Mouse (Mus musculus): ENCODE measurements at regions not wholly inside any gene's neighbourhood (a gene's known extent, or its start where the extent isn't known, plus 50 kb on each side); places are given as distances from the start of the nearest gene placed in this dataset.

GRCm38 (mm10) chr15:7624689-7625472 lies 185.8 kb upstream of the Gdnf start:
- ATAC-seq, result no peak
- H3K9me3 ChIP-seq (ENCODE audit: control insufficient read depth), result no peaks in the 10 kb centered on the region
- H3K4me2 ChIP-seq (replicated peaks; ENCODE audit: low read depth), result no peak overlapping the region
- H3K4me3 ChIP-seq (ENCODE audit: low read depth, low read length), result no peak overlapping the region
- WGBS, result 72% methylated on average over 6 of the region's 6 CpGs
- H3K27ac ChIP-seq (ENCODE audit: low read depth, low read length), result no peak overlapping the region
- H3K36me3 ChIP-seq (ENCODE audit: control insufficient read depth, insufficient read depth), result no peaks in the 10 kb centered on the region
- H3K27me3 ChIP-seq (replicated peaks; ENCODE audit: control insufficient read depth, insufficient read depth, low read length), result no peaks in the 10 kb centered on the region
- no peaks in the 10 kb centered on the region for H3K4me1 ChIP-seq (replicated peaks; ENCODE audit: control insufficient read depth, insufficient read depth, low read length)
- no peak overlapping the region for H3K9ac ChIP-seq (ENCODE audit: low read depth, low read length)
- no peak for TF ChIP-seq CTCF (IDR thresholded peaks at IDR 0.05; ENCODE audit: low read depth)

- H3K36me3 ChIP-seq (ENCODE audit: control insufficient read depth, insufficient read depth), result no peaks in the 10 kb centered on the region
- no peak overlapping the region for H3K4me2 ChIP-seq (replicated peaks; ENCODE audit: low read depth)
- ATAC-seq, result no peak
- no peaks in the 10 kb centered on the region for H3K9me3 ChIP-seq (ENCODE audit: control insufficient read depth)
- WGBS, result 69% methylated on average over 4 of the region's 4 CpGs
- no peak overlapping the region for H3K4me3 ChIP-seq (ENCODE audit: low read depth, low read length)
- TF ChIP-seq CTCF (IDR thresholded peaks at IDR 0.05; ENCODE audit: low read depth), result no peak
- H3K27me3 ChIP-seq (replicated peaks; ENCODE audit: control insufficient read depth, insufficient read depth, low read length), result no peaks in the 10 kb centered on the region
- H3K27ac ChIP-seq (ENCODE audit: low read depth, low read length), result no peak overlapping the region
- no peaks in the 10 kb centered on the region for H3K4me1 ChIP-seq (replicated peaks; ENCODE audit: control insufficient read depth, insufficient read depth, low read length)
- H3K9ac ChIP-seq (ENCODE audit: low read depth, low read length), result no peak overlapping the region
Measured at GRCm38 (mm10) chr15:7629826-7630225, 180.8 kb upstream of the Gdnf start.

- H3K36me3 ChIP-seq (ENCODE audit: control insufficient read depth, insufficient read depth), result no peaks in the 10 kb centered on the region
- no peak overlapping the region for H3K27ac ChIP-seq (ENCODE audit: low read depth, low read length)
- no peaks in the 10 kb centered on the region for H3K9me3 ChIP-seq (ENCODE audit: control insufficient read depth)
- ATAC-seq, result no peak
- 55% methylated on average over 8 of the region's 8 CpGs for WGBS
- TF ChIP-seq CTCF (IDR thresholded peaks at IDR 0.05; ENCODE audit: low read depth), result no peak
- H3K4me2 ChIP-seq (replicated peaks; ENCODE audit: low read depth), result no peak overlapping the region
- no peak overlapping the region for H3K9ac ChIP-seq (ENCODE audit: low read depth, low read length)
- H3K4me1 ChIP-seq (replicated peaks; ENCODE audit: control insufficient read depth, insufficient read depth, low read length), result no peaks in the 10 kb centered on the region
- no peak overlapping the region for H3K4me3 ChIP-seq (ENCODE audit: low read depth, low read length)
- H3K27me3 ChIP-seq (replicated peaks; ENCODE audit: control insufficient read depth, insufficient read depth, low read length), result no peaks in the 10 kb centered on the region
Measured at GRCm38 (mm10) chr15:7635234-7635633, 175.4 kb upstream of the Gdnf start.

GRCm38 (mm10) chr15:7639444-7639843 lies 171.2 kb upstream of the Gdnf start:
- H3K27ac ChIP-seq (ENCODE audit: low read depth, low read length), result no peak overlapping the region
- 72% methylated on average over 6 of the region's 6 CpGs for WGBS
- H3K4me1 ChIP-seq (replicated peaks; ENCODE audit: control insufficient read depth, insufficient read depth, low read length), result no peaks in the 10 kb centered on the region
- no peak for ATAC-seq
- H3K4me2 ChIP-seq (replicated peaks; ENCODE audit: low read depth), result no peak overlapping the region
- H3K4me3 ChIP-seq (ENCODE audit: low read depth, low read length), result no peak overlapping the region
- H3K27me3 ChIP-seq (replicated peaks; ENCODE audit: control insufficient read depth, insufficient read depth, low read length), result no peaks in the 10 kb centered on the region
- TF ChIP-seq CTCF (IDR thresholded peaks at IDR 0.05; ENCODE audit: low read depth), result no peak
- no peak overlapping the region for H3K9ac ChIP-seq (ENCODE audit: low read depth, low read length)
- H3K9me3 ChIP-seq (ENCODE audit: control insufficient read depth), result no peaks in the 10 kb centered on the region
- H3K36me3 ChIP-seq (ENCODE audit: control insufficient read depth, insufficient read depth), result no peaks in the 10 kb centered on the region

- no peak for ATAC-seq
- Histone ChIP-seq H3K36me3 (ENCODE audit: control insufficient read depth, insufficient read depth) (no peaks in the 10 kb centered on the region), H3K4me3 (ENCODE audit: low read depth, low read length) (no peak overlapping the region), H3K27me3 (replicated peaks; ENCODE audit: control insufficient read depth, insufficient read depth, low read length) (no peaks in the 10 kb centered on the region), H3K4me1 (replicated peaks; ENCODE audit: control insufficient read depth, insufficient read depth, low read length) (no peaks in the 10 kb centered on the region), H3K27ac (ENCODE audit: low read depth, low read length) (no peak overlapping the region), H3K9me3 (ENCODE audit: control insufficient read depth) (no peaks in the 10 kb centered on the region), H3K9ac (ENCODE audit: low read depth, low read length) (no peak overlapping the region), H3K4me2 (replicated peaks; ENCODE audit: low read depth) (no peak overlapping the region)
- WGBS, result 71% methylated on average over 2 of the region's 2 CpGs
- TF ChIP-seq CTCF (IDR thresholded peaks at IDR 0.05; ENCODE audit: low read depth), result no peak
Measured at GRCm38 (mm10) chr15:7642075-7642474, 168.6 kb upstream of the Gdnf start.

GRCm38 (mm10) chr15:7650705-7651104 lies 159.9 kb upstream of the Gdnf start:
- H3K4me3 ChIP-seq (ENCODE audit: low read depth, low read length), result no peak overlapping the region
- no peak for ATAC-seq
- no peak overlapping the region for H3K27ac ChIP-seq (ENCODE audit: low read depth, low read length)
- no peak for TF ChIP-seq CTCF (IDR thresholded peaks at IDR 0.05; ENCODE audit: low read depth)
- H3K9ac ChIP-seq (ENCODE audit: low read depth, low read length), result no peak overlapping the region
- no peaks in the 10 kb centered on the region for H3K4me1 ChIP-seq (replicated peaks; ENCODE audit: control insufficient read depth, insufficient read depth, low read length)
- H3K4me2 ChIP-seq (replicated peaks; ENCODE audit: low read depth), result no peak overlapping the region
- H3K27me3 ChIP-seq (replicated peaks; ENCODE audit: control insufficient read depth, insufficient read depth, low read length), result no peaks in the 10 kb centered on the region
- no peaks in the 10 kb centered on the region for H3K9me3 ChIP-seq (ENCODE audit: control insufficient read depth)
- no peaks in the 10 kb centered on the region for H3K36me3 ChIP-seq (ENCODE audit: control insufficient read depth, insufficient read depth)
- WGBS, result 59% methylated on average over 3 of the region's 3 CpGs

Data from intestine, postnatal 0 days (tissue).